ENCODE assay signal across 10 mouse cellular contexts in genomic region chr13:110562902-110563301, GRCm38 (mm10).
DNase-seq lines count a peak whose midpoint lies in the region; ATAC-seq and TF ChIP-seq lines count a peak whose summit lies in the region.
"Had no signal": no experiment of that assay in that cellular context is flagged by ENCODE, and none has a peak within 500 bp of the region (broad histone marks: within the 10 kb centered on the region; RNA-seq: fewer than 3 reads in every experiment).

No protein-coding gene starts in this region.

- H3K79me2 ChIP-seq in liver, adult 2 months (ENCODE audit: control insufficient read depth, insufficient read depth, low read length): no peaks in the 10 kb centered on the region

- 77% methylated on average over 5 of the region's 5 CpGs for WGBS in liver, adult 2 months
- 21% methylated on average over 5 of the region's 5 CpGs for WGBS in liver, embryonic 12.5 days (ENCODE audit: insufficient replicate concordance)
- WGBS in stomach, postnatal 0 days: 22% methylated on average over 5 of the region's 5 CpGs
- WGBS in forebrain, embryonic 13.5 days: 82% methylated on average over 5 of the region's 5 CpGs

- no peaks in the 10 kb centered on the region for H3K36me3 ChIP-seq in liver, adult 2 months (ENCODE audit: control insufficient read depth, insufficient read depth, low read length)
- H3K36me3 ChIP-seq in liver, embryonic 12.5 days: no peaks in the 10 kb centered on the region
- no peaks in the 10 kb centered on the region for H3K36me3 ChIP-seq in stomach, postnatal 0 days (ENCODE audit: control insufficient read depth, insufficient read depth, low read length)
- H3K36me3 ChIP-seq in forebrain, embryonic 13.5 days (ENCODE audit: poor library complexity, severe bottlenecking): no peaks in the 10 kb centered on the region

- no peak overlapping the region for H3K9ac ChIP-seq in liver, adult 2 months (ENCODE audit: low read depth, low read length)
- no peak overlapping the region for H3K9ac ChIP-seq in liver, embryonic 12.5 days
- no peak overlapping the region for H3K9ac ChIP-seq in stomach, postnatal 0 days (ENCODE audit: low read length)
- no peak overlapping the region for H3K9ac ChIP-seq in forebrain, embryonic 13.5 days

- no peak for TF ChIP-seq EP300 in stomach, postnatal 0 days (optimal IDR thresholded peaks at IDR 0.05)

- no peak for TF ChIP-seq CTCF in liver, adult 2 months (IDR thresholded peaks at IDR 0.05; ENCODE audit: low read depth, low read length)
- TF ChIP-seq CTCF in stomach, postnatal 0 days (IDR thresholded peaks at IDR 0.05; ENCODE audit: low read depth): no peak

- H3K9me3 ChIP-seq in liver, embryonic 12.5 days (replicated peaks): no peaks in the 10 kb centered on the region
- H3K9me3 ChIP-seq in stomach, postnatal 0 days (ENCODE audit: control insufficient read depth, low read length): no peaks in the 10 kb centered on the region
- no peaks in the 10 kb centered on the region for H3K9me3 ChIP-seq in forebrain, embryonic 13.5 days (replicated peaks)

- H3K4me2 ChIP-seq in liver, embryonic 12.5 days: no peak overlapping the region
- no peak overlapping the region for H3K4me2 ChIP-seq in stomach, postnatal 0 days (replicated peaks; ENCODE audit: low read depth)
- no peak overlapping the region for H3K4me2 ChIP-seq in forebrain, embryonic 13.5 days

- H3K27me3 ChIP-seq in liver, adult 2 months (ENCODE audit: control insufficient read depth, insufficient read depth, low read length): no peaks in the 10 kb centered on the region
- H3K27me3 ChIP-seq in liver, embryonic 12.5 days (replicated peaks): no peaks in the 10 kb centered on the region
- no peaks in the 10 kb centered on the region for H3K27me3 ChIP-seq in stomach, postnatal 0 days (ENCODE audit: control insufficient read depth, insufficient read depth, low read length)
- no peaks in the 10 kb centered on the region for H3K27me3 ChIP-seq in forebrain, embryonic 13.5 days

- H3K27ac ChIP-seq in liver, adult 2 months (replicated peaks; ENCODE audit: insufficient read depth, low read depth, low read length): 0 out of 2 replicates have a peak overlapping the region, but pooled peaks have one; percentile 41
- H3K27ac ChIP-seq in liver, embryonic 12.5 days: no peak overlapping the region
- no peak overlapping the region; the same call in 1 of the 2 replicates for H3K27ac ChIP-seq in stomach, postnatal 0 days (replicated peaks)
- H3K27ac ChIP-seq in forebrain, embryonic 13.5 days: no peak overlapping the region

- DNase-seq in liver, adult 2 months (ENCODE audit: extremely low read depth, low read depth, low spot score): no peak
- DNase-seq in liver: no peak
- DNase-seq in heart, postnatal 10 days: peak; percentile 34 to 52
- DNase-seq in stomach, postnatal 0 days (ENCODE audit: low spot score): peak; percentile 51
- no peak for DNase-seq in spleen, postnatal 10 days (ENCODE audit: low spot score in 2 of 2)
- no peak for DNase-seq in testis, postnatal 10 days (ENCODE audit: low spot score)
- DNase-seq: midbrain, embryonic 14.5 days; retina, postnatal 1 day had no signal

- no peak for TF ChIP-seq POLR2A in liver, adult 2 months (IDR thresholded peaks at IDR 0.05; ENCODE audit: extremely low read depth, insufficient read depth, low read length)

- H3K4me3 ChIP-seq in liver, adult 2 months (ENCODE audit: insufficient read depth, low read depth, low read length): no peak overlapping the region
- no peak overlapping the region for H3K4me3 ChIP-seq in liver, embryonic 12.5 days
- no peak overlapping the region for H3K4me3 ChIP-seq in stomach, postnatal 0 days (ENCODE audit: low read depth, low read length)
- H3K4me3 ChIP-seq in forebrain, embryonic 13.5 days: no peak overlapping the region

- H3K4me1 ChIP-seq in liver, adult 2 months (ENCODE audit: control insufficient read depth, insufficient read depth, low read length): no peaks in the 10 kb centered on the region; the same call in 1 of the 2 replicates
- H3K4me1 ChIP-seq in liver, embryonic 12.5 days: peaks cover 14% of the 10 kb centered on the region
- no peaks in the 10 kb centered on the region; the same call in 1 of the 2 replicates for H3K4me1 ChIP-seq in stomach, postnatal 0 days (replicated peaks; ENCODE audit: control insufficient read depth, insufficient read depth)
- peaks cover 8% of the 10 kb centered on the region for H3K4me1 ChIP-seq in forebrain, embryonic 13.5 days

- ATAC-seq in liver, embryonic 12.5 days: 0 out of 2 replicates have a peak, but pooled peaks have one; percentile 35
- ATAC-seq in stomach, postnatal 0 days (ENCODE audit: low FRiP score, low TSS enrichment): peak; percentile 96
- ATAC-seq in forebrain, embryonic 13.5 days: no peak

- intact Hi-C loops in heart, postnatal 10 days (cut with DNase I): no loop called here

Comparison
In these comparisons a context has a peak if more than half of its experiments do, and no peak if none do; other contexts are left out.
1. DNase-seq: peak in heart, postnatal 10 days (2 of 2) and stomach, postnatal 0 days (single experiment); none in liver, adult 2 months (single experiment), liver (single experiment), spleen, postnatal 10 days (0 of 2) and testis, postnatal 10 days (single experiment).